Mouse (Mus musculus) lung, postnatal 0 days (tissue): Measurements from ENCODE around the gene Akt2. TPM values are rescaled to one million over a fixed set of nuclear protein-coding genes. Genes with fewer than 3 reads are reported as not detected.

Source experiments
- ATAC-seq: fragments of 200-750 bp; cut with Nextera tagmentation; 2 replicates; pipeline ENCODE4 v1.8.0; 2017; ENCODE audit warnings: moderate library complexity
- DNase-seq: peaks from one replicate; pipeline ENCODE4 v3.0.0-alpha.2; 2016; ENCODE audit warnings: low spot score
- H3K27ac ChIP-seq: fragments of 300-500 bp; sonication (generic); 2 replicates; pipeline ENCODE4 v1.5.1; 2014; ENCODE audit warnings: antibody characterized with exemption, mild to moderate bottlenecking, low read length, mixed read lengths
- H3K27me3 ChIP-seq: fragments of 300-500 bp; sonication (generic); replicated peaks from 2 replicates; pipeline ENCODE4 v1.6.1; 2014; ENCODE audit warnings: low read length, mixed read lengths; ENCODE audit not compliant: insufficient read depth
- H3K36me3 ChIP-seq: fragments of 300-500 bp; sonication (generic); 2 replicates; pipeline ENCODE4 v1.6.1; 2014; ENCODE audit warnings: low read length, mixed read lengths; ENCODE audit not compliant: insufficient read depth
- H3K4me1 ChIP-seq: fragments of 300-500 bp; sonication (generic); 2 replicates; pipeline ENCODE4 v1.6.1; 2014; ENCODE audit warnings: antibody characterized with exemption, low read depth, low read length, mixed read lengths; ENCODE audit not compliant: insufficient read depth
- H3K4me2 ChIP-seq: fragments of 300-500 bp; sonication (generic); replicated peaks from 2 replicates; pipeline ENCODE4 v1.6.1; 2014; ENCODE audit warnings: low read depth, mild to moderate bottlenecking, low read length, moderate library complexity, mixed read lengths
- H3K4me3 ChIP-seq: fragments of 300-500 bp; sonication (generic); 2 replicates; pipeline ENCODE4 v1.5.1; 2014; ENCODE audit warnings: low read depth, low read length
- H3K9ac ChIP-seq: fragments of 300-500 bp; sonication (generic); replicated peaks from 2 replicates; pipeline ENCODE4 v1.6.1; 2014; ENCODE audit warnings: low read depth, mild to moderate bottlenecking
- H3K9me3 ChIP-seq: fragments of 300-500 bp; sonication (generic); 2 replicates; pipeline ENCODE4 v1.6.1; 2016; ENCODE audit warnings: low read length, mixed read lengths
- CTCF ChIP-seq: IDR thresholded peaks from 2 replicates; pipeline ENCODE4 v1.5.1; 2016; ENCODE audit warnings: antibody characterized with exemption, mild to moderate bottlenecking
- EP300 ChIP-seq: IDR thresholded peaks from 2 replicates; pipeline ENCODE4 v1.6.1; 2016; ENCODE audit warnings: antibody characterized with exemption, mild to moderate bottlenecking, control low read depth
- WGBS: fragments of 180-500 bp; shearing (Covaris S2); extraction: QIAGEN DNeasy Blood & Tissue Kit; methylation state at CpG from one replicate; pipeline ENCODE4 v1.1.7; 2014; 5-methylcytosine and 5-hydroxymethylcytosine counted together
- polyA plus RNA-seq: library from polyadenylated mRNA; unstranded; fragments of >200 nt; fragmentation: Nextera tagmentation; extraction: Ambion mirVana; gene quantifications from 2 replicates; pipeline ENCODE4 v1.2.1, GENCODE M21; 2015

Gene Akt2
- polyA plus RNA-seq, 1 experiment from 2014 or later, result 64.1 TPM

- 48% methylated on average over 5 of the region's 5 CpGs for WGBS
Observed at GRCm38 (mm10) chr7:27604661-27605348, 13.5 kb downstream of the Akt2 start.

GRCm38 (mm10) chr7:27605499-27606285, 14.3 kb downstream of the Akt2 start:
- ATAC-seq (peak; percentile 81), DNase-seq (peak; percentile 88)
- peak; percentile 20; the same call in 1 of the 2 replicates for TF ChIP-seq EP300
- no peak for TF ChIP-seq CTCF
- Histone ChIP-seq H3K4me3 (no peak overlapping the region), H3K4me2 (peak overlapping the region; percentile 6), H3K9me3 (no peaks in the 10 kb centered on the region), H3K4me1 (peaks cover 50% of the 10 kb centered on the region), H3K27me3 (no peaks in the 10 kb centered on the region), H3K36me3 (peaks cover 14% of the 10 kb centered on the region; the same call in 1 of the 2 replicates), H3K9ac (no peak overlapping the region), H3K27ac (peak overlapping the region; percentile 66)
- 49% methylated on average over 9 of the region's 9 CpGs for WGBS

More at GRCm38 (mm10) chr7:27604661-27605348, 13.5 kb downstream of the Akt2 start:
- no peak overlapping the region for H3K9ac ChIP-seq
- DNase-seq, result peak; percentile 70
- H3K27ac ChIP-seq, result peak overlapping the region; percentile 66
- no peaks in the 10 kb centered on the region for H3K27me3 ChIP-seq
- peaks cover 9% of the 10 kb centered on the region; the same call in 1 of the 2 replicates for H3K36me3 ChIP-seq
- H3K4me2 ChIP-seq, result no peak overlapping the region
- TF ChIP-seq CTCF, result no peak
- TF ChIP-seq EP300, result no peak
- no peaks in the 10 kb centered on the region for H3K9me3 ChIP-seq
- H3K4me1 ChIP-seq, result peaks cover 50% of the 10 kb centered on the region
- H3K4me3 ChIP-seq, result no peak overlapping the region
- ATAC-seq, result peak; percentile 14

GRCm38 (mm10) chr7:27606481-27607254, 15.3 kb downstream of the Akt2 start:
- 0 out of 2 replicates have a peak overlapping the region, but pooled peaks have one; percentile 1 for H3K4me2 ChIP-seq
- peak overlapping the region; percentile 66; the same call in 1 of the 2 replicates for H3K27ac ChIP-seq
- WGBS, result 36% methylated on average over 10 of the region's 10 CpGs
- H3K27me3 ChIP-seq, result no peaks in the 10 kb centered on the region
- H3K9ac ChIP-seq, result no peak overlapping the region
- peaks cover 18% of the 10 kb centered on the region; the same call in 1 of the 2 replicates for H3K36me3 ChIP-seq
- DNase-seq, result no peak
- H3K9me3 ChIP-seq, result no peaks in the 10 kb centered on the region
- H3K4me1 ChIP-seq, result peaks cover 42% of the 10 kb centered on the region
- no peak for TF ChIP-seq EP300
- no peak for TF ChIP-seq CTCF
- no peak overlapping the region for H3K4me3 ChIP-seq
- ATAC-seq, result no peak

- Histone ChIP-seq H3K9ac (no peak overlapping the region), H3K27ac (peak overlapping the region; percentile 51), H3K36me3 (peaks cover 18% of the 10 kb centered on the region; the same call in 1 of the 2 replicates), H3K4me1 (peaks cover 36% of the 10 kb centered on the region; the same call in 1 of the 2 replicates), H3K27me3 (no peaks in the 10 kb centered on the region), H3K9me3 (no peaks in the 10 kb centered on the region), H3K4me2 (no peak overlapping the region), H3K4me3 (no peak overlapping the region)
- ATAC-seq (peak; percentile 64), DNase-seq (peak; percentile 68)
- WGBS, result 32% methylated on average over 5 of the region's 5 CpGs
- no peak for TF ChIP-seq CTCF
- no peak for TF ChIP-seq EP300
Observed at GRCm38 (mm10) chr7:27607580-27607979, 16.2 kb downstream of the Akt2 start.

GRCm38 (mm10) chr7:27608130-27608529, 16.8 kb downstream of the Akt2 start:
- no peak overlapping the region for H3K4me3 ChIP-seq
- ATAC-seq (peak; percentile 20; the same call in 1 of the 2 replicates), DNase-seq (peak; percentile 43)
- H3K4me2 ChIP-seq, result no peak overlapping the region
- no peaks in the 10 kb centered on the region for H3K9me3 ChIP-seq
- H3K27ac ChIP-seq, result peak overlapping the region; percentile 51
- 80% methylated on average over 3 of the region's 3 CpGs for WGBS
- no peak for TF ChIP-seq EP300
- no peak for TF ChIP-seq CTCF
- H3K36me3 ChIP-seq, result peaks cover 18% of the 10 kb centered on the region; the same call in 1 of the 2 replicates
- peaks cover 30% of the 10 kb centered on the region; the same call in 1 of the 2 replicates for H3K4me1 ChIP-seq
- no peak overlapping the region for H3K9ac ChIP-seq
- H3K27me3 ChIP-seq, result no peaks in the 10 kb centered on the region
